ENCODE assay signal across 9 mouse cellular contexts in genomic region chr7:25269029-25269428, GRCm38 (mm10). TPM values are rescaled to one million over a fixed set of nuclear protein-coding genes. Genes with fewer than 3 reads are reported as not detected.
DNase-seq lines count a peak whose midpoint lies in the region; ATAC-seq and TF ChIP-seq lines count a peak whose summit lies in the region.
"Had no signal": no experiment of that assay in that cellular context is flagged by ENCODE, and none has a peak within 500 bp of the region (broad histone marks: within the 10 kb centered on the region; RNA-seq: fewer than 3 reads in every experiment).

No protein-coding gene starts in this region.

- WGBS in cerebellum, adult 2 months: 18% methylated on average over 4 of the region's 4 CpGs
- WGBS in embryonic facial prominence, embryonic 12.5 days: 59% methylated on average over 4 of the region's 4 CpGs
- 36% methylated on average over 4 of the region's 4 CpGs for WGBS in hindbrain, postnatal 0 days
- 50% methylated on average over 4 of the region's 4 CpGs for WGBS in midbrain, embryonic 14.5 days

- H3K27me3 ChIP-seq in cerebellum, adult 2 months (ENCODE audit: control insufficient read depth, insufficient read depth, low read length): no peaks in the 10 kb centered on the region
- no peaks in the 10 kb centered on the region for H3K27me3 ChIP-seq in embryonic facial prominence, embryonic 12.5 days
- no peaks in the 10 kb centered on the region for H3K27me3 ChIP-seq in hindbrain, postnatal 0 days (ENCODE audit: insufficient read depth, low read length)
- no peaks in the 10 kb centered on the region for H3K27me3 ChIP-seq in midbrain, embryonic 14.5 days (ENCODE audit: control insufficient read depth, insufficient read depth, low read length)

- ATAC-seq in embryonic facial prominence, embryonic 12.5 days (ENCODE audit: insufficient number of reproducible peaks, insufficient read depth, low FRiP score, low TSS enrichment): no peak
- no peak for ATAC-seq in hindbrain, postnatal 0 days
- no peak for ATAC-seq in midbrain, embryonic 14.5 days (ENCODE audit: low FRiP score, low TSS enrichment)

- H3K4me3 ChIP-seq in cerebellum, adult 2 months (replicated peaks; ENCODE audit: insufficient read depth, low read depth, low read length): peak overlapping the region; percentile 96
- H3K4me3 ChIP-seq in embryonic facial prominence, embryonic 12.5 days: peak overlapping the region; percentile 87
- peak overlapping the region; percentile 78 for H3K4me3 ChIP-seq in hindbrain, postnatal 0 days (ENCODE audit: low read length)
- peak overlapping the region; percentile 62 for H3K4me3 ChIP-seq in midbrain, embryonic 14.5 days (replicated peaks; ENCODE audit: low read depth, low read length)

- H3K9me3 ChIP-seq in embryonic facial prominence, embryonic 12.5 days: no peaks in the 10 kb centered on the region
- H3K9me3 ChIP-seq in hindbrain, postnatal 0 days (ENCODE audit: low read length): no peaks in the 10 kb centered on the region
- H3K9me3 ChIP-seq in midbrain, embryonic 14.5 days (ENCODE audit: control insufficient read depth, low read length): no peaks in the 10 kb centered on the region

- TF ChIP-seq CTCF in cerebellum, adult 2 months (IDR thresholded peaks at IDR 0.05; ENCODE audit: borderline replicate concordance, insufficient read depth, low read depth, low read length): no peak
- TF ChIP-seq CTCF in hindbrain, postnatal 0 days (IDR thresholded peaks at IDR 0.05; ENCODE audit: low read depth): no peak

- H3K4me2 ChIP-seq in embryonic facial prominence, embryonic 12.5 days (replicated peaks): peak overlapping the region; percentile 84
- peak overlapping the region; percentile 91 for H3K4me2 ChIP-seq in hindbrain, postnatal 0 days (ENCODE audit: low read depth, low read length)
- H3K4me2 ChIP-seq in midbrain, embryonic 14.5 days (ENCODE audit: low read length): peak overlapping the region; percentile 83

- no peak for TF ChIP-seq POLR2A in cerebellum, adult 2 months (IDR thresholded peaks at IDR 0.05; ENCODE audit: borderline replicate concordance, insufficient read depth, low read length)

- peaks cover 32% of the 10 kb centered on the region for H3K36me3 ChIP-seq in embryonic facial prominence, embryonic 12.5 days
- peaks cover 21% of the 10 kb centered on the region; the same call in 1 of the 2 replicates for H3K36me3 ChIP-seq in hindbrain, postnatal 0 days (ENCODE audit: insufficient read depth, low read length)
- peaks cover 26% of the 10 kb centered on the region for H3K36me3 ChIP-seq in midbrain, embryonic 14.5 days (ENCODE audit: control insufficient read depth, insufficient read depth, low read length)

- peak overlapping the region; percentile 81 for H3K9ac ChIP-seq in embryonic facial prominence, embryonic 12.5 days
- H3K9ac ChIP-seq in hindbrain, postnatal 0 days (replicated peaks; ENCODE audit: low read length): peak overlapping the region; percentile 81
- peak overlapping the region; percentile 80 for H3K9ac ChIP-seq in midbrain, embryonic 14.5 days (replicated peaks; ENCODE audit: low read length)

- DNase-seq in cerebellum, adult 2 months: peak in 1 of 2 experiments; percentile 40
- no peak for DNase-seq in cerebellum, postnatal 4 days (ENCODE audit: low spot score in 2 of 2)
- DNase-seq in 416B (ENCODE audit: low read depth): peak; percentile 32
- DNase-seq in hindbrain, postnatal 0 days (ENCODE audit: low spot score): no peak
- DNase-seq in midbrain, embryonic 14.5 days: no peak
- DNase-seq in gastrocnemius, postnatal 14 days: no peak
- DNase-seq in adrenal gland, postnatal 25 days: no peak

- H3K4me1 ChIP-seq in cerebellum, adult 2 months (ENCODE audit: control insufficient read depth, insufficient read depth, low read length): peaks cover 19% of the 10 kb centered on the region
- H3K4me1 ChIP-seq in embryonic facial prominence, embryonic 12.5 days: peaks cover 23% of the 10 kb centered on the region
- peaks cover 14% of the 10 kb centered on the region for H3K4me1 ChIP-seq in hindbrain, postnatal 0 days (ENCODE audit: insufficient read depth, low read length)
- H3K4me1 ChIP-seq in midbrain, embryonic 14.5 days (ENCODE audit: control insufficient read depth, insufficient read depth, low read length): peaks cover 21% of the 10 kb centered on the region

- peak overlapping the region; percentile 31; the same call in 1 of the 2 replicates for H3K27ac ChIP-seq in cerebellum, adult 2 months (ENCODE audit: insufficient read depth, low read length)
- H3K27ac ChIP-seq in embryonic facial prominence, embryonic 12.5 days: no peak overlapping the region
- peak overlapping the region; percentile 91; the same call in 1 of the 2 replicates for H3K27ac ChIP-seq in hindbrain, postnatal 0 days
- H3K27ac ChIP-seq in midbrain, embryonic 14.5 days (replicated peaks; ENCODE audit: low read depth, low read length): 0 out of 2 replicates have a peak overlapping the region, but pooled peaks have one; percentile 80

- intact Hi-C loops in gastrocnemius, postnatal 14 days (cut with DNase I; ENCODE audit: low total_unique reads): no loop called here

RNA-seq across cellular contexts. Expression of gene Cic, which starts 1.5 kb away (rescaled TPM):
- 121 and 124 TPM in 2 replicates for polyA plus RNA-seq in cerebellum, adult 2 months (2012; rRNA removed)
- polyA plus RNA-seq in embryonic facial prominence, embryonic 12.5 days (2016; fragmentation: Nextera tagmentation; extraction: Ambion mirVana): 45.7 and 47.0 TPM in 2 replicates
- total RNA-seq in hindbrain, postnatal 0 days (2014; rRNA removed): 153 and 155 TPM in 2 replicates
- polyA plus RNA-seq in hindbrain, postnatal 0 days (2015; fragmentation: Nextera tagmentation; extraction: Ambion mirVana): 28.2 and 30.6 TPM in 2 replicates
- 47.3 and 52.0 TPM in 2 replicates for polyA plus RNA-seq in midbrain, embryonic 14.5 days (2014; fragmentation: Nextera tagmentation; extraction: Ambion mirVana)
- 10 to 100 TPM; 38.2 to 44.1 TPM for total RNA-seq in gastrocnemius, postnatal 14 days (2021)
- total RNA-seq in adrenal gland, postnatal 25 days (2021): 134 and 146 TPM in 2 replicates

RNA-seq across cellular contexts. Expression of gene Erf, which starts 18.5 kb away (rescaled TPM):
- polyA plus RNA-seq in cerebellum, adult 2 months (2012; rRNA removed): 14.3 and 14.8 TPM in 2 replicates
- polyA plus RNA-seq in embryonic facial prominence, embryonic 12.5 days (2016; fragmentation: Nextera tagmentation; extraction: Ambion mirVana): 20.0 and 20.8 TPM in 2 replicates
- total RNA-seq in hindbrain, postnatal 0 days (2014; rRNA removed): 19.0 and 20.8 TPM in 2 replicates
- polyA plus RNA-seq in hindbrain, postnatal 0 days (2015; fragmentation: Nextera tagmentation; extraction: Ambion mirVana): 3.0 and 3.7 TPM in 2 replicates
- 2.2 and 4.8 TPM in 2 replicates for polyA plus RNA-seq in midbrain, embryonic 14.5 days (2014; fragmentation: Nextera tagmentation; extraction: Ambion mirVana)
- 10 to 100 TPM in 1 of 2 experiments, 1 to 10 TPM in 1; 9.8 to 11.8 TPM for total RNA-seq in gastrocnemius, postnatal 14 days (2021)
- total RNA-seq in adrenal gland, postnatal 25 days (2021): 19.4 and 33.2 TPM in 2 replicates

RNA-seq across cellular contexts. Expression of gene Pafah1b3, which starts 28.8 kb away (rescaled TPM):
- 41.9 and 42.6 TPM in 2 replicates for polyA plus RNA-seq in cerebellum, adult 2 months (2012; rRNA removed)
- polyA plus RNA-seq in embryonic facial prominence, embryonic 12.5 days (2016; fragmentation: Nextera tagmentation; extraction: Ambion mirVana): 317 and 337 TPM in 2 replicates
- total RNA-seq in hindbrain, postnatal 0 days (2014; rRNA removed): 534 and 592 TPM in 2 replicates
- 469 and 484 TPM in 2 replicates for polyA plus RNA-seq in hindbrain, postnatal 0 days (2015; fragmentation: Nextera tagmentation; extraction: Ambion mirVana)
- 630 and 836 TPM in 2 replicates for polyA plus RNA-seq in midbrain, embryonic 14.5 days (2014; fragmentation: Nextera tagmentation; extraction: Ambion mirVana)
- total RNA-seq in gastrocnemius, postnatal 14 days (2021): 1 to 10 TPM; 3.0 to 4.5 TPM
- total RNA-seq in adrenal gland, postnatal 25 days (2021): 31.9 and 35.8 TPM in 2 replicates

RNA-seq across cellular contexts. Expression of gene Gsk3a, which starts 31.4 kb away (rescaled TPM):
- polyA plus RNA-seq in cerebellum, adult 2 months (2012; rRNA removed): 226 and 230 TPM in 2 replicates
- 15.9 and 17.4 TPM in 2 replicates for polyA plus RNA-seq in embryonic facial prominence, embryonic 12.5 days (2016; fragmentation: Nextera tagmentation; extraction: Ambion mirVana)
- total RNA-seq in hindbrain, postnatal 0 days (2014; rRNA removed): 151 and 160 TPM in 2 replicates
- 17.5 and 19.8 TPM in 2 replicates for polyA plus RNA-seq in hindbrain, postnatal 0 days (2015; fragmentation: Nextera tagmentation; extraction: Ambion mirVana)
- 20.7 and 26.0 TPM in 2 replicates for polyA plus RNA-seq in midbrain, embryonic 14.5 days (2014; fragmentation: Nextera tagmentation; extraction: Ambion mirVana)
- total RNA-seq in gastrocnemius, postnatal 14 days (2021): 10 to 100 TPM; 46.5 to 51.4 TPM
- 97.4 and 108 TPM in 2 replicates for total RNA-seq in adrenal gland, postnatal 25 days (2021)

RNA-seq across cellular contexts. Expression of gene Prr19, which starts 32.2 kb away (rescaled TPM):
- 0.16 and 0.20 TPM in 2 replicates for polyA plus RNA-seq in cerebellum, adult 2 months (2012; rRNA removed)
- 1.0 and 1.9 TPM in 2 replicates for polyA plus RNA-seq in embryonic facial prominence, embryonic 12.5 days (2016; fragmentation: Nextera tagmentation; extraction: Ambion mirVana)
- 0.93 and 1.4 TPM in 2 replicates for total RNA-seq in hindbrain, postnatal 0 days (2014; rRNA removed)
- polyA plus RNA-seq in hindbrain, postnatal 0 days (2015; fragmentation: Nextera tagmentation; extraction: Ambion mirVana): 3.1 and 3.6 TPM in 2 replicates
- polyA plus RNA-seq in midbrain, embryonic 14.5 days (2014; fragmentation: Nextera tagmentation; extraction: Ambion mirVana): 3.0 and 3.2 TPM in 2 replicates
- not detected for total RNA-seq in gastrocnemius, postnatal 14 days (2021)
- total RNA-seq in adrenal gland, postnatal 25 days (2021): not detected in 2 replicates
- total RNA-seq: hematopoietic stem cell, adult 5-6 weeks had no signal
